Mouse (Mus musculus) heart, postnatal 0 days (tissue): ENCODE results near the gene Rfx8. TPM values are rescaled to one million over a fixed set of nuclear protein-coding genes. Genes with fewer than 3 reads are reported as not detected.

Experiments used
- ATAC-seq: fragments of 200-750 bp; cut with Nextera tagmentation; 2 replicates; pipeline ENCODE4 v1.8.0; 2017; ENCODE audit warnings: low read depth, moderate number of reproducible peaks, moderate library complexity; ENCODE audit not compliant: insufficient read depth
- DNase-seq: peaks from one replicate; pipeline ENCODE4 v3.0.0-alpha.2; 2016; ENCODE audit warnings: low spot score
- H3K27ac ChIP-seq: fragments of 300-500 bp; sonication (generic); 2 replicates; pipeline ENCODE4 v1.5.1; 2014; ENCODE audit warnings: low read depth, mild to moderate bottlenecking
- H3K27me3 ChIP-seq: fragments of 300-500 bp; sonication (generic); 2 replicates; pipeline ENCODE4 v1.6.1; 2014; ENCODE audit warnings: low read length, mixed read lengths; ENCODE audit not compliant: control insufficient read depth, insufficient read depth
- H3K36me3 ChIP-seq: fragments of 300-500 bp; sonication (generic); replicated peaks from 2 replicates; pipeline ENCODE4 v1.6.1; 2014; ENCODE audit warnings: low read length, mixed read lengths; ENCODE audit not compliant: control insufficient read depth, insufficient read depth
- H3K4me1 ChIP-seq: fragments of 300-500 bp; sonication (generic); 2 replicates; pipeline ENCODE4 v1.6.1; 2014; ENCODE audit warnings: antibody characterized with exemption; ENCODE audit not compliant: control insufficient read depth, insufficient read depth
- H3K4me2 ChIP-seq: fragments of 300-500 bp; sonication (generic); 2 replicates; pipeline ENCODE4 v1.6.1; 2014; ENCODE audit warnings: low read depth, mild to moderate bottlenecking, low read length, moderate library complexity
- H3K4me3 ChIP-seq: fragments of 300-500 bp; sonication (generic); 2 replicates; pipeline ENCODE4 v1.5.1; 2014; ENCODE audit warnings: low read depth, low read length
- H3K9ac ChIP-seq: fragments of 300-500 bp; sonication (generic); replicated peaks from 2 replicates; pipeline ENCODE4 v1.6.1; 2014; ENCODE audit warnings: low read depth, low read length, mixed read lengths
- H3K9me3 ChIP-seq: fragments of 300-500 bp; sonication (generic); replicated peaks from 2 replicates; pipeline ENCODE4 v1.6.1; 2016; ENCODE audit warnings: low read length; ENCODE audit not compliant: control insufficient read depth
- CTCF ChIP-seq: IDR thresholded peaks from 2 replicates; pipeline ENCODE4 v1.5.1; 2016; ENCODE audit warnings: antibody characterized with exemption, control low read depth, low read depth
- EP300 ChIP-seq: IDR thresholded peaks from 2 replicates; pipeline ENCODE4 v1.6.1; 2016; ENCODE audit warnings: antibody characterized with exemption, low read depth
- WGBS: fragments of 180-500 bp; shearing (Covaris S2); extraction: QIAGEN DNeasy Blood & Tissue Kit; methylation state at CpG from one replicate; pipeline ENCODE4 v1.1.7; 2014; 5-methylcytosine and 5-hydroxymethylcytosine counted together
- polyA plus RNA-seq: library from polyadenylated mRNA; unstranded; fragments of >200 nt; fragmentation: Nextera tagmentation; extraction: Ambion mirVana; gene quantifications from 2 replicates; pipeline ENCODE4 v1.2.1, GENCODE M21; 2015
- total RNA-seq: library from RNA; depleted of rRNA; stranded (reverse); fragments of >200 nt; gene quantifications from 2 replicates; pipeline ENCODE4 v1.2.3, GENCODE M21; 2014; ENCODE audit warnings: low replicate concordance; rRNA removed

The Rfx8 gene
- not detected in 2 replicates for total RNA-seq
- 0.68 and 0.71 TPM in 2 replicates for polyA plus RNA-seq

- 3% methylated on average over 41 of the region's 42 CpGs for WGBS
- no peak for TF ChIP-seq CTCF
- TF ChIP-seq EP300, result no peak
- H3K27me3 ChIP-seq, result no peaks in the 10 kb centered on the region
- ATAC-seq, result peak; percentile 66
- 0 out of 2 replicates have a peak, but pooled peaks cover 8% of the 10 kb centered on the region for H3K4me1 ChIP-seq
- peak within 1 kb of the TSS; percentile 60 for H3K9ac ChIP-seq
- H3K27ac ChIP-seq, result peak within 1 kb of the TSS; percentile 50
- no peaks in the 10 kb centered on the region for H3K9me3 ChIP-seq
- H3K4me2 ChIP-seq, result peak within 1 kb of the TSS; percentile 70
- H3K36me3 ChIP-seq, result no peaks in the 10 kb centered on the region
- H3K4me3 ChIP-seq, result peak within 1 kb of the TSS; percentile 54
- DNase-seq, result no peak
Measured at GRCm38 (mm10) chr1:39720632-39721350, at the start of gene Rfx8. Gene Rfx8 (minus strand): TSS chr1:39720997.

GRCm38 (mm10) chr1:39770436-39770835, 49.6 kb upstream of the Rfx8 start:
- WGBS, result 60% methylated on average over 5 of the region's 5 CpGs
- Histone ChIP-seq H3K9ac (no peak overlapping the region), H3K36me3 (no peaks in the 10 kb centered on the region), H3K27ac (no peak overlapping the region), H3K27me3 (no peaks in the 10 kb centered on the region), H3K9me3 (no peaks in the 10 kb centered on the region), H3K4me2 (no peak overlapping the region), H3K4me3 (no peak overlapping the region), H3K4me1 (peaks cover 12% of the 10 kb centered on the region)
- DNase-seq, result no peak
- no peak for ATAC-seq
- TF ChIP-seq EP300, result no peak
- TF ChIP-seq CTCF, result no peak

DNA sequence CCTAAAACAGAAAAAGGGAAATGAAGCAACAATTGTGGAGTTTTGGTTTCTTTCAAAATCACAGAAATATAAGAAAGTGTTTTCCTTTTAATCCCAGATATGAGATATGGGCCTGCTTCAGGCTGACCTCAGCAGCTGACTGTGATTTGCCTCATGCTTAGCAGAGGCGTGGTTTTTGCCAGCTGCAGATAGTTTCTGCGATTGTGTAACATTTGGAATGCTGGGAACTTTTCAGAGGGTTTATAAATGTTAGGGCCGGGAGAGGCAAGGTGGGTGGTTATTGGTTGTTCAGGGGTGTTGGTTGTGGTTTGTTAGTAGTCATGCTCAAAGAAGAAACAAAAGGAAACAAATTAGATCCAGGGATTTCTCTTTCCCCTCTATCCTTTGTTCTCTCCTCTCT, 47.2 kb upstream of the Rfx8 start:
- peaks cover 4% of the 10 kb centered on the region for H3K4me1 ChIP-seq
- no peak overlapping the region for H3K4me3 ChIP-seq

GRCm38 (mm10) chr1:39765854-39766493, 45.2 kb upstream of the Rfx8 start:
- H3K9me3 ChIP-seq, result no peaks in the 10 kb centered on the region
- WGBS, result 47% methylated on average over 7 of the region's 7 CpGs
- no peak overlapping the region for H3K4me3 ChIP-seq
- H3K9ac ChIP-seq, result no peak overlapping the region
- H3K4me1 ChIP-seq, result peaks cover 15% of the 10 kb centered on the region; the same call in 1 of the 2 replicates
- no peaks in the 10 kb centered on the region for H3K36me3 ChIP-seq
- TF ChIP-seq CTCF (peak; percentile 32), EP300 (no peak)
- no peaks in the 10 kb centered on the region for H3K27me3 ChIP-seq
- peak; percentile 67 for DNase-seq
- H3K27ac ChIP-seq, result no peak overlapping the region
- ATAC-seq, result peak; percentile 37; the same call in 1 of the 2 replicates
- no peak overlapping the region for H3K4me2 ChIP-seq

More for the DNA sequence above, 47.2 kb upstream of the Rfx8 start:
- 83% methylated on average over 3 of the region's 3 CpGs for WGBS
- Histone ChIP-seq H3K9me3 (no peaks in the 10 kb centered on the region), H3K27ac (no peak overlapping the region), H3K27me3 (no peaks in the 10 kb centered on the region), H3K4me2 (no peak overlapping the region), H3K36me3 (no peaks in the 10 kb centered on the region), H3K9ac (no peak overlapping the region)
- no peak for DNase-seq
- no peak for ATAC-seq
- TF ChIP-seq EP300 (no peak), CTCF (no peak)

DNA sequence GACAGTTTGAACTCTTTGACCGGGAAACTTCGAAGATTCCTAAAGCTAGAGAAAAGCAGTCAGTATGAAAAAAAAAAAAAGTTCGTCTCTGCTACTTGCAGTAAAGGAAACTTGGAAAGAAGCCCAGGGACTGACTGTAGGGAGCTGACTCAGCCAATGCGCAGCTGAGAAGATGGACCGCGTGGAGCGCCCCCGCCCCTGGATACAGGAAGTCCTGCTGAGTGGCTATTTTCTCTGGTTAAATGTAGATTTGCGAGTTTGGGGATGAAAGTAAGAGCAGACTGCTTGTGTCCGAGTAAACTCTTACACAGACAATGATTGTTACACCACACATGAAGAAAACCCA, 41.2 kb upstream of the Rfx8 start:
- Histone ChIP-seq H3K9me3 (no peaks in the 10 kb centered on the region), H3K9ac (peak overlapping the region; percentile 34; the same call in 1 of the 2 replicates), H3K27ac (peak overlapping the region; percentile 89), H3K4me2 (peak overlapping the region; percentile 63), H3K36me3 (no peaks in the 10 kb centered on the region), H3K4me1 (peaks cover 32% of the 10 kb centered on the region), H3K27me3 (no peaks in the 10 kb centered on the region), H3K4me3 (peak overlapping the region; percentile 34)
- peak; percentile 96 for DNase-seq
- peak; percentile 79 for ATAC-seq
- WGBS, result 2% methylated on average over 10 of the region's 10 CpGs
- no peak for TF ChIP-seq EP300
- 0 out of 2 replicates have a peak, but pooled peaks have one; percentile 6 for TF ChIP-seq CTCF
